Mouse (Mus musculus) left cerebral cortex, adult 8-10 months (tissue): ENCODE results near the gene Disp3. TPM values are rescaled to one million over a fixed set of nuclear protein-coding genes. Genes with fewer than 3 reads are reported as not detected.

Experiments
- DNase-seq, 2 experiments: peaks; one replicate each; pipeline ENCODE4 v3.0.0; 2022; ENCODE audit warnings: low spot score in 2 of 2
- total RNA-seq, 4 experiments: library from RNA; stranded (reverse); gene quantifications; 2 replicates each; pipeline ENCODE4 v1.2.4; 2022

Disp3 gene
- total RNA-seq, 4 experiments from 2014 or later = 23.4 to 28.3 (median 26.2) TPM

GRCm38 (mm10) chr4:148220656-148221055, 67.1 kb downstream of the Disp3 start:
- DNase-seq = no peak

GRCm38 (mm10) chr4:148218238-148218637, 69.5 kb downstream of the Disp3 start:
- no peak for DNase-seq

GRCm38 (mm10) chr4:148215264-148215900, 72.4 kb downstream of the Disp3 start:
- no peak for DNase-seq

GRCm38 (mm10) chr4:148214460-148215136, 73.2 kb downstream of the Disp3 start:
- DNase-seq = peak; percentile 31 to 75

- no peak for DNase-seq
These were observed 82.9 kb downstream of the Disp3 start for GRCm38 (mm10) chr4:148204873-148205232.

GRCm38 (mm10) chr4:148204061-148204872, 83.5 kb downstream of the Disp3 start:
- DNase-seq = no peak

GRCm38 (mm10) chr4:148203557-148203956, 84.2 kb downstream of the Disp3 start:
- no peak for DNase-seq

GRCm38 (mm10) chr4:148198721-148199120, 89.0 kb downstream of the Disp3 start:
- DNase-seq = no peak

- no peak for DNase-seq
These were observed 93.4 kb downstream of the Disp3 start for GRCm38 (mm10) chr4:148194400-148194799.

- DNase-seq = no peak
These were observed 95.0 kb downstream of the Disp3 start for GRCm38 (mm10) chr4:148192707-148193245.

Other genes starting within 250 kb of the Disp3 start
- 10 to 100 TPM; 92.3 to 94.8 (median 93.8) TPM for gene Clcn6, start 249.1 kb downstream of the Disp3 start, total RNA-seq
- gene Mthfr, start 248.9 kb downstream of the Disp3 start, total RNA-seq = 10 to 100 TPM; 26.7 to 36.9 (median 31.1) TPM
- gene Agtrap, start 199.9 kb downstream of the Disp3 start, total RNA-seq = 10 to 100 TPM in 2 of 4 experiments, 1 to 10 TPM in 2; 9.1 to 13.5 (median 10.6) TPM
- 10 to 100 TPM; 15.8 to 18.8 (median 16.4) TPM for gene Mad2l2, start 157.6 kb downstream of the Disp3 start, total RNA-seq
- under 1 TPM; 0.23 to 0.38 (median 0.30) TPM for gene Draxin, start 157.3 kb downstream of the Disp3 start, total RNA-seq
- gene Fbxo6, start 135.8 kb downstream of the Disp3 start, total RNA-seq = 10 to 100 TPM; 30.7 to 39.0 (median 36.2) TPM
- 100 to 1,000 TPM; 142 to 153 (median 149) TPM for gene Fbxo44, start 127.5 kb downstream of the Disp3 start, total RNA-seq
- gene Fbxo2, start 127.3 kb downstream of the Disp3 start, total RNA-seq = 100 to 1,000 TPM; 109 to 123 (median 113) TPM
- gene Ubiad1, start 156.8 kb upstream of the Disp3 start, total RNA-seq = 10 to 100 TPM in 1 of 4 experiments, 1 to 10 TPM in 3; 7.9 to 10.3 (median 8.9) TPM
- 10 to 100 TPM; 85.6 to 96.1 (median 92.3) TPM for gene Mtor, start 160.6 kb upstream of the Disp3 start, total RNA-seq
- under 1 TPM; 0.50 to 0.84 (median 0.73) TPM for gene Angptl7, start 212.5 kb upstream of the Disp3 start, total RNA-seq